Mouse (Mus musculus): ENCODE data around the gene Lrrc75a. TPM values are rescaled to one million over a fixed set of nuclear protein-coding genes. Genes with fewer than 3 reads are reported as not detected.
A peak's percentile ranks its signal among the peaks of the same experiment; 100 is the strongest.

Lrrc75a gene
- total RNA-seq, 2 experiments from 2014 or later = 1.8 to 2.1 TPM

DNA sequence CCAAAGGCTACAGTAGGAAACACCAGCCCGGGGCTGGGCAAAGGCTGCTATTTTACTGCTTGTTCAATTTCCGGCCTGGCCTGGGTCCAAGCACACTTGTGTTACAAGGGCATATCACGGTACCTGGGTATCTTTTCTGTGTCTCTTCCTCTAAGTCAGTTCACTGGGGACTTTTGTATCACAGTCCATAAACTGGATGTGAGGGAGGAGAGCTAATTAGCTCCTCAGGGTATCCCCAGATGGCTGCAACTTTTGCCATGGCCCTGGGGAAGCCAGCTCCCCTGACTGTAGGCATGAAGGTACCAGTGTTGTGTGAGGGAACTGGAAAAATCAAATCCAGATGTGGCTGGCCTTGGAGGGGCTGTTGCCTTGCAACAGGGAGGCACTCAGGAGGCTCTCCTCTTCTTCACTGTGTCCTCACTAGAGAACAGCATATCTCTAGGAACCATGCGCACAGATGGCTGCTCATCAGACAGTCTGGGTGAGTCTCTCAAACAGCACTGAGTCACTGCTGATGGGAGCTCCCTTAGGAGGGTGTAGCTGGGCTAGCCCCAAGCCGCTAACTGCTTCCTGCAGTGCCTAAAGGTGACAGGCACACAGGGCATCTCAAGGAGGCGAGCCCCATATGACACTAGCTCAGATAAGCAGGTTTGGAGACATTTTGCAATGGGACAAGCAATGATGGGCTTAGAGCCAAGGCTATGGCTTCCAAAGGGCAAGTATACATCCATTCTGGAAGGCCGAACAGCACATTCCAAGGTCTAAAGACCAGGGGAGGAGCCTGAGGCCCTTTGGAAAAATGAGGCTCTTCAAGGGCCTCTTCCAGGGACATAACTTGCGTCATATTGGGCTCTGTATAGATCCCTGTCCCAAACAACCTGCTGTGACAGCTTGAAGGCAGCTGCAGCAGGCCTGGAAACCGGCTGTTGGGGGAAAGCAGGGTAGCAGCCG is 23.7 kb downstream of the Lrrc75a start:
- peak; percentile 88 for ATAC-seq (replicated peaks; ENCODE audit: low FRiP score, low TSS enrichment, poor library complexity, severe bottlenecking)

DNA sequence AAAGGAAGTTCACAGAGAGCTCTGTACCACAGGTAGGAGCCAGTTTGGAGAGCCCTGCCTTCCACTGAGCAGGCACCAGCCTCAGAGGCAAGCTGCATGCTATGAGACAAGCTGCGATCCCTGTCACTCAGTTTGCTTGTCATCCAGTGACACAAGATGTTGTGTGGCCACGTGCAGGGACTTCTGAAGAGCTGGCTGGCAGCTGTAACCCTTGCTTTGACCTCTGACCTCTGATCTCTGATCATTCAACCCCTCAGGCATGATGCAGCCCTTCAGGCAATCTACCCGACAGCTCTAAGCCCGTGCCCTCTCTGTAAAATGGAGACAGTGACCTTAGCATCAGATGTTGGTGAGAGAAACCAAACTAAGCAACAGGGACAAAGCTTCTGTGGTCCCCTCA is 25.5 kb downstream of the Lrrc75a start:
- no peak for ATAC-seq (replicated peaks; ENCODE audit: low FRiP score, low TSS enrichment, poor library complexity, severe bottlenecking)

DNA sequence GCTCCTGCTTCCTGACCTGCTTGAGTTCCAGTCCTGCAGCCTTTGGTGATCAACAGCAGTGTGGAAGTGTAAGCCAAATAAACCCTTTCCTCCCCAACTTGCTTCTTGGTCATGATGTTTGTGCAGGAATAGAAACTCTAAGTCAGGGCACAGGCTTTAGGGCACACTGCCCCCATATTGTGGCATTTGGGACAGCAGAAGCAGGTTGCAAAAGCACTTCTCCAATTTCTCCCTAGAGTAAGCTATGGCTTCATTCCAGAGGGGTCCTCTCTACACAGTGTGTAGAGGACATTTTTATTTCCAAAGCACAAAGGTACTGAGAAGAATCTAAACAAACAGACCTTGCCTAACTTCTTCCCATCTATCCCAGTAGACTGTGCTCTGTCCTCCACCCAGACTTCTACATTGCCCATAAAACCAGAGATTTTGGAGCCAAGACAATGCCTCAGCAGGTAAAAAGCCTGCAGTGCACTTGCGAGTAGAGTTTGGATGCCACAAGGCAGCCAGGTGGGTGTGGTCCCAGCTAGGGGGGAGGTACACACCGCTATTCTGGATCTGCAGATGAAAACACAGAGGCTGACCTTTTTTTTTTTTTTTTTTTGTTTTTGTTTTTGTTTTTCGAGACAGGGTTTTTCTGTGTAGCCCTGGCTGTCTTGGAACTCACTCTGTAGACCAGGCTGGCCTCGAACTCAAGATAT is 26.6 kb downstream of the Lrrc75a start:
- no peak for ATAC-seq (replicated peaks; ENCODE audit: low FRiP score, low TSS enrichment, poor library complexity, severe bottlenecking)

DNA sequence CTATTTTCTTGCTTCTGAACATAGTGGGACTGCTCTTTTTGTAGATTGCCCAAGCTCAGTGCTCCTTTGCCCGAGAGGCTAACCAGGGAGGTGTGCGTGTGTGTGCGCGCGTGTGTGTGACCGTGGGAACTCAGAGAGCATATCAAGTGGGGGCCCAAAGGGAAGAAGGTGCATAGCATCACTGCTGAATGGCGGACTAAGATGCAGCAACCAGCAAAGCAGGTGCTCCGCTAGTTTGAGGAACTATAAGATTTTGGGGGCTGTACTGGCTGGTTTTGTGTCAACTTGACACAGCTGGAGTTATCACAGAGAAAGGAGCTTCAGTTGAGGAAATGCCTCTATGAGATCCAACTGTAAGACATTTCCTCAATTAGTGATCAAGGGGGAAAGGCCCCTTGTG is 27.2 kb downstream of the Lrrc75a start:
- no peak for ATAC-seq (replicated peaks; ENCODE audit: low FRiP score, low TSS enrichment, poor library complexity, severe bottlenecking)

DNA sequence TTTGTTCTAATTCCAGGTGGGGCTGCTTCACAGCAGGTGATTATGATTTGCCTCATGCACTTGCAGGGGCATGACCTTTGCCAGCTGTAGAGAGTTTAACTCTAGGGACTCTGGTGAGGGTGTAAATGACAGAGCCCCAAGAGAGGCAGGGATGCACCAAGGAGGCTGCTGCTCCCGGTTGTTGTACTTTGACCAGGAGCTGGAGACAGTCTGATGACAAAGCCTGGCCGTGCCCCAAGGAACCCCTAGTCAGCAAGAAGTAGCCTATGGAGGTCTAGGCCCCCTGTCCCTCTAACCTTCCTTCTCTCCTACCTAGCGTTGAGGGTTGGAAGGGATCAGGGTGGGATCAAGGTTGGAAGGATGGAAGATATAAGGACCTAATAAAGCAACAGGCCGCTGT is 32.9 kb downstream of the Lrrc75a start:
- no peak for ATAC-seq (replicated peaks; ENCODE audit: low FRiP score, low TSS enrichment, poor library complexity, severe bottlenecking)

DNA sequence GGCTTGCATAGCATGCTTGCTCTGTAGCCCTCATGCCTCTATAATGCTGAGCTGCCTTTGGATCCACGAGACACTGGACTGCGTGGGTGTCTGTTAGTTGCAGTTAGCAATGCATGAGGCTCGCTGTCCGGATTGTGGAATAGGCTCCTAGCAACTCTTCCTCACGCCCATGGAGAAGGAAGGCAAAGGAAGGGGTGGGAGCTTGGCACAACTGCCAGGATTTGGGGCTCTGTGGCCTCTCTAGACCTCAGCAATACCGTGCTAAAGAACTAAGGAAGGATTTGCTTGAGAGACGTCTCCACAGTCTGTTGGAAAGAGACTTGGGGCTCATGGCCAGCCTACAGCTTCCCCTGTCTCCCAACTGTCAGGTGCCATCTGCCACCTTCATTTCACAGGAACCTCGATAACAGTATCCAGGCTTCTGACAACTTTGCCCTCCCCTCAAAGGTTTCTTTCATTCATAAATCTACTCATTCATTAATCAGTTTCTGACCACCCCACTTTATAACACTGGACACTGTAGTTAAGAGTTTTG is 33.4 kb downstream of the Lrrc75a start:
- no peak for ATAC-seq (replicated peaks; ENCODE audit: low FRiP score, low TSS enrichment, poor library complexity, severe bottlenecking)

DNA sequence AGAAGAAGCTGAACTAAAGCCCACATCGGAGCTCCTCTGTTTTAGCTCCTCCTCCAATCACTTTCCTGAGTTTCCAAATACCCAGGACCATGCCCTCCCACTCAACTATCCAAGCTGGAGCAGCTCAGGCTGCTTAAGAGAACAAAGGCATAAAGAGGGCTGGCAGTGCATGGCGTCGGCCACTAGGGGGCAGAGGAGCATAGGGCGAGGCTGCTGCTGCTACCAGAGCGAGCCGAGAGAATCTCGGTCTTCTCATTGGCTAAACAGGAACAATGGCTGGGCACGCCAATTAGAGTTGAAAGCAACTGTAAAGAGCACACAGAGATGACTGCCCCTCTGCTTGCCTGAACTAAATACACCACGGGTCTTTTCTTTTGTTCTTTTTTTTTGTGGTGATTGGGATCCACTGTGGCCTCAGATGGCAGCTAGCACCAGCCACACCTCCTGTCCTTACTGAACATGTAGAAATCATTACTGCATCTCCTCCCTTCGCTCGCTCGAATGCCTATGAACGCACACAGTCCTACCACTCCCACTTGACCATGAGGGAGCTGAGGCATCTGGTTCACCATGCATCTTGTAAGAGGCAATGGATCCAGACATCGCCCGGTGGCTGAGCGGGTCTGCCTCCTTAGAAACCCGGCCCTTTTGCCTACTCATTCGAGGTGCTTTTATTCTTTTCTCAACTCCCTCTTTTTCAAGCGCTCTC is 34.5 kb downstream of the Lrrc75a start:
- peak; percentile 88 for ATAC-seq (replicated peaks; ENCODE audit: low FRiP score, low TSS enrichment, poor library complexity, severe bottlenecking)

DNA sequence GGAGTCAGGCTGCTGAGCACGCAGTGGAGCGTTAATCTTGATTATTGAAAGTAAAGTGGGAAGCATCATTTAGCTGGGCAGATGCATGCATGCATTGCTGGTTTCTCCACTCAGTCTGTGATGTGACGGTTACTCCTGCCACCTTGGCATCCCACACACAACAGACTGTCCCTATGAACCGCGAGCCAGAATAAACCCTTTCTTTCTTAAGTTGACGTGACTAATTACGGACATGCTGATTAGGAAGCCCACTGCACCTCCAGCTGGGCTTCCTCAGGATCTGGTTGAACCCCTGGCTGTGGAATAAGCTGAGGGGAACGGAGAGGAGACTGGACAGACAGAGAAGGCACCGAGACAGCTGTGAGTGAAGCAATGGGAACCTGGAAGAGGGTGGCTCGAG is 35.7 kb downstream of the Lrrc75a start:
- no peak for ATAC-seq (replicated peaks; ENCODE audit: low FRiP score, low TSS enrichment, poor library complexity, severe bottlenecking)

DNA sequence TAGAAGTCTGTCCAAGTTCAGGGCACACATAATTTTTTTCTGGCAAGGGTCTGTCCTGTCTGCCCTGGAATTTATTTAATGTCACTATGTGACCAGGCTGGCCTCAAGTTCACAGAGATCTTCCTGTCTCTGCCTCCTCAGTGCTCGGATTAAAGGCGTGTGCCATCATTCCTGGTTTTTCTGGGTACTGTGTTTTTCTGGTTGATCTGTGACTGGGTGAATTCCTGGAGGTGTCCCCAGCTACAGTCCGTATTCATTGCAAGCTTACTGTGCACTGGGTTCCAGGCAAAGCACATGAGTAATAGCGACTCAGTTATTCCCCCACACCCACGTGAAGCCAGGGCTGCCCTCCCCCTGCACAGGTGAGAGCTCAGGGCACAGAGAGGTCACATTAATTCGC is 38.0 kb downstream of the Lrrc75a start:
- ATAC-seq (replicated peaks; ENCODE audit: low FRiP score, low TSS enrichment, poor library complexity, severe bottlenecking) = no peak

DNA sequence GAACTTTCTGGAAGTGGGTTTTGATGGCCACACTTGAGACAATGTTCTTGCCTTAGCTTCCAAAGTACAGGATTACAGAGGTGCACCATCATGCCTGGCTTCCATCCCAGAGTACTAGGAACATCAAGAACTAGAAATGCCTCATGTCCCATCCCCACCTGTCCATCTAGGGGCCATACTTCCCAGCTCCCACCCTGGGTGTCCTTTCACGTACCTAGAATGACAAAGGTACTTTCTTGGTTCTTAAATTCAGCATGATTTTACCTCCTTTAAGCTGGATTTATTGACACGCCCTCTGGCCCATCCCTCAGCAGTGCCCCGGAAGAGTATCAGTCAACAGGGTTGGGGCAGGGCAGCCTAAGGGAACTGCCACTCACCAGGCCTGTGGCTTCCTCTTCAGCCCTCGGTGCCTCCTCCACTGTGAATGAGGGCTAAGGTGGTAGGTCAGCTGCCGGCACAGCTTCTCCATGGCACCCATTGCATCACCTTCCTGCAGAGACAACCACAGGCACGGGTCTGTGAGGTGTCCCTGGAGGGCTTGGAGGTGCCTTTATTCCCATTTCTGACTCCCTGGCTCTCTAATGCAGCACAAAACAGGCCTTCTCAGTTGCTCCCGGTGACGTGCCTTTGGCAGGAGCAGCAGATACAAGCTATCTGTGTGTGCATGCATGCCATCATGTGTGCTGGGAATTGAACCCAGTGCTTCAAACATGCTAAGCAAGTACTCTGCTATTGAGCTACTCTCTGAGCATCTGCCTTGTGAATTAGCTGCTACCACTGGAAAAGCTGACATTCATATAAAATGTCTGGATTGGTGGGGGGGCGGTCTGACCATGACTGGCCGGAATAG is 39.3 kb downstream of the Lrrc75a start:
- ATAC-seq (replicated peaks; ENCODE audit: low FRiP score, low TSS enrichment, poor library complexity, severe bottlenecking) = 0 out of 2 replicates have a peak, but pooled peaks have one; percentile 5

DNA sequence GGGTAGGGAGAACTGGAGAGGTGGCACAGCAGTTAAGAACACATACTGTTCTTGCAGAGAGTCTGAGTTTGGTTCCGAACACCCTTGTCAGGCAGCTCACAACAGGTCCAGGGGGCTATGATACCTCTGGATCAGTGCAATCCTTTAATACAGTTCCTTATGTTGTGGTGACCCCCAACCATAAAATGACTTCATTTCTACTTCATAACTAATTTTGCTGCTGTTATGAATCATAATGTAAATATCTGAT is 40.4 kb downstream of the Lrrc75a start:
- no peak for ATAC-seq (replicated peaks; ENCODE audit: low FRiP score, low TSS enrichment, poor library complexity, severe bottlenecking)

DNA sequence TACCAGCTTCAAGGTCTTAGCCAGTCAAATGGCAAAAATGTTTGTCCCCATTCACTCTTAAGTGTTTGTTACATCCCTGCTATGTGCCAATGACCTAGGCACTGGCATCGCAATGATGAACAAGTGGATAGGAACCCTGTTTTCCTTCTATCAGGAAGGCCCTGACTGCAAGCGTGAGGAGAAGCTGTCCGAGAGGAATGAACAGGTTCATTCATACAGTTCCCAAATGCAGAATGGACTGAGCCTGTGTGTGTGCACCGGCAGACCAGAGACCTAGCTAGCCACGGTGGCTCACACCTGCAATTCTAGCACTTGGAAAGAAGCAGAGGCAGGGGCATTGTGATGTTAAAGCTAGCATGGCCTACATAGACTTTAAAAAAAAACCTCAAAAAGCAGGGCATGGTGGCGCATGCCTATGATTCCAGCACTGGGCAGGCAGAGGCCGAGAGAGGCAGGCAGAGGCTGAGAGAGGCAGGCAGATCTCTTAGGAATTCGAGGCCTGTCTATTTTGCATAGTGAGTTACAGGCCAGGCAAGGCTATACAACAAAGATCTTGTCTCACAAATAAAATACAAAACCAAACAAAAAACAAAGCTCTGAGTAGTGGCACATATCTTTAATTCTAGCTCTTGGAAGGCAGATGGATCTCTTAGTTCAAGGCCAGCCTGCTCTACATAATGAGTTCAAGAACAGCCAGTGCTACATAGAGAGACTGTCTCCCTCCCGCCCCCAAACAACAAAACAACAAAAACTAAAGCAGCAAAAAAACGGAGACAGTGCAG is 41.0 kb downstream of the Lrrc75a start:
- no peak for ATAC-seq (replicated peaks; ENCODE audit: low FRiP score, low TSS enrichment, poor library complexity, severe bottlenecking)

DNA sequence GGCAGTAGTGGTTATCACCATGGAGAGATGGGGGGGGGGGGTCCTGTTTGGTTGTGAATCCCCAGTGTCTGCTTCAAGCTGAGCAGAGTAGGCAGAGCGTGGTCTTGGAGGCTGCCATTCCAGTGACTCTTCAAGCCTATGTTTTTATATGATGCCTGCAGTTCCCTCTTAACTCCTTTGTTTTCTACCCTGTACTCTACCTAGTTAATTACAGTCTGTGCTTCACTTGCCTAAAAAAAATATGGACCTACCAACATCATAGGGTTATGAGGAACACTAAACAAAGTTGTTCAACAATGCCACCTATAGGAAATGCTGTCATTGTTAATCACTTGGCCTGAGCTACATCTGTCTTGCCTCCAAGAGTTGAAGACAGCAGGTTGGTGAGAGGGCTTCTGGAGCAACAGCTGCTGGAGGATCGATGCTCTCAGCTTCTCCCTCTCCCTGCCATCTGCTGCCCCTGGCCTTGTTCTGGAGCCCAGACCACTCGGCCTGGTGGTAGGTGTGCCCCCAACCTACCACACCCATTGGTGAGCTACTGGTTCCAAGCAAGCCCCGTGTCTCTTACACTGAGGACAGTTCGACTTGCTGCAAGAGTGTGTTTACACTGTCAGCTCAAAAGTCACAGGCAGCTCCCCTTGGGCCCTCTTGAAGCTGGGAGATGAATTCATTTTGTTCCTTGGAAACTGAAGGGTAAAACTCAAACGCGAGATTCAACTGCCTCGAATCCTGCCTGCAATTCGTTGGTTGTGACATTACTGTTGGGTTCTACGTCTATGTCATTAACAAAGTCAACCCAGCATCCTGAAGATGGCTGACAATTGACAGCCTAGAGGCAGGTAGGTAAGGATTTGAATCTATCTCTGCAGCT is 41.8 kb downstream of the Lrrc75a start:
- peak; percentile 7 for ATAC-seq (replicated peaks; ENCODE audit: low FRiP score, low TSS enrichment, poor library complexity, severe bottlenecking)

DNA sequence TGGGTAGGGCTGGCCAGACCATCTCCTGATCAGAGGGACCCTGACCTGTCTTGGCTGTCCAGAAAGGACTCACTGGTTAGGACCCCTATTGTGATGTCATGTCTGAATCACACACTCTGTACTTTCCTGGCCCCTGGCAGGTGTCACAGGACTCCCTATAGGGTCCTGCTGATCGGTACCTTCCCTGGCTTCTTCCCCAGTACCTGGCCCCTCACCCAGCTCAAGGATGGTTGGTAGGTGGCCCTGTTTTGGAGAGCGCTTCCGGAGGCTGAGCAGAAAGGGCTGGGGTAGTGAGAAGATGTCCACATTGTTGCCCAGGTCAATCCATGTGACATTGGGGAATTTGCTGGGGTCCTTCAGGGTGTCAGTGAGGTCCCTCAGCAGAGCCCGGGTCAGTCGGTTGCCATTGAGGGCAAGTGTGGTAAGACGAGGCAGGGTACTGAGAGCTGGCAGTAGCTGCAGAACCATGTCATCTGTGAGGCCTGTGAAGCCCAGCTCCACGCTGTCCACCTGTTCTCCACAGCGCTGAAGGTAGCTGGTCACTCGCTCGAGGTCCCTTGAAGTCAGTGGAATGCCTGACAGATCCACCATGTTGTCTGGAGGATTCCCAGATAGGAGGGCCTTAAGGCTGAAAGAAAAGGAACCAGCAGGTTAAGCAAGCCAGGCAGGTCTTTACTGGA is 42.6 kb downstream of the Lrrc75a start:
- ATAC-seq (replicated peaks; ENCODE audit: low FRiP score, low TSS enrichment, poor library complexity, severe bottlenecking) = no peak

DNA sequence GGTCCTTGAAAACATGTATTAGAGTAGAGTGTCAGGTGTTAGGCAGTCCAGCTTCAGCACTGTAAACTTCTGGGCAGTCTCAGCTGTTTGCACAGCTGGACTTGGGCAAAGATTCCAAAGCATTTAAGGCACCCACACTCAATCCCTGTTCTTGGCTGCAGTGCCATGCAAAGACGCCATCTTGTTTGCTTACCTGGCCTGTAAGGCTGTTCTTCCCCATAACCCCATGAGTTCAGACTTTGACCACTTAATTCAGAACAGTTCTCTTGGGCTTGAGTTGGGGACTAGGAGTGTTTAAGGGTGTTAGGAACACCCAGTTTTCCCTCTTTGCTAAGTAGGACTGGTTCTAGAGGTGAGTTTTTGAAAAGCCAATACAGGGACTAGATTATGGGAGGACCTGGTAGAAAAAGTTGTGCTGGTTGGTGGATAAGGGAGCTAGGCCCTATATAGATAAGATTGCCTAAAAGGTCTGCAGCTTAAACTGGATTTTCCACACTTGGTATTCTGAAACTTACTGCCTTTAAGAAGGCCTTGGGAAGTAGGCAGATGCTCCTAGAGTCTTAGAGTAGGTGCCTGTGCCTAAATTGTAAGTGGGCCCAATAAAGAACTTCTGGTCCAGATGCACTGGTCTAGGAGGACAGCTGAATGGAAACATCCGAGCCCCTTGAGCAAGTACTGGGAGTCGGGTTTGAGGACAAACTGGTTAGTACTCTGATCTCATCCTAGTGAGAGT is 43.3 kb downstream of the Lrrc75a start:
- no peak for ATAC-seq (replicated peaks; ENCODE audit: low FRiP score, low TSS enrichment, poor library complexity, severe bottlenecking)

DNA sequence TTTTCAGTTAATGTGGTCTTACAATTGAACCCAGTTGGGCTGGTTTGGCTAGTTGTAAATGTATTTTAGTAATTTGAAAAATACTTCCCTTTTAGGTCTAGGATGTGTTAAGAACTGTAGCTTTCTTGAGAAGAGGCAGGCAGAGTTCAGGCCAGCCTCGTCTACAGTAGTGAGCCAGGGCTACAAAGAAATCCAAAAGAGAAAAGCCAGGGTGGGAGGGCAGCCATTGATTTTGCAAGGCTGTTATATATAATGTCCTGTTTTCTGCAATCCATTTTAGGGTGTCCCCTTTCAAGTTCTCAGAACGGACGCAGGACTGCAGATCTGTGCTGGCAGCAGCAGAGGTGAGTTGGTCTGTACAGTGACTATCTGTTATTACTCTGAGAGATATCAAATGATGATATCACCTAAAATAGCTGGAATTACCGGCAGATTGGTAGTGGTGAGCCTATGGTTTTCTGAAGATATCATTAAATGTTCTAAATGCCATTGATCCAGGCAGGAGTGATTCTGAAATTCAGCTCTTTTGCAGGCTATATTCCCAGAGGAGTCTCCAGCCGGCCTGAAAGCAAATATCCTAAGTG is 44.1 kb downstream of the Lrrc75a start:
- ATAC-seq (replicated peaks; ENCODE audit: low FRiP score, low TSS enrichment, poor library complexity, severe bottlenecking) = no peak

Data from megakaryocyte-erythroid progenitor cell, adult 5-6 weeks (primary cell).